Mouse (Mus musculus) inflammation-experienced regulatory T-cells, adult 6 months (primary cell): Measurements from ENCODE around the gene Gm3435. TPM values are rescaled to one million over a fixed set of nuclear protein-coding genes. Genes with fewer than 3 reads are reported as not detected.
"Not testable (repeated sequence)": the region's sequence is repeated elsewhere in the genome, so short reads cannot be mapped to it uniquely, and the experiment has no call there.

Source experiments
- ATAC-seq: one replicate; pipeline ENCODE4 v1.8.0; 2017
- polyA plus RNA-seq, 3 experiments: library from polyadenylated mRNA; unstranded; fragments of 100-300 nt; shearing (Covaris generic); gene quantifications; one replicate each; pipeline ENCODE4 v1.2.1; 2017

The Gm3435 gene
- polyA plus RNA-seq, result 10 to 100 TPM in 1 of 3 experiments, 1 to 10 TPM in 2; 5.0 to 12.9 (median 8.2) TPM

GRCm38 (mm10) chr17:15009706-15010413 lies at the start of gene Gm3435:
Gene Gm3435, plus strand, starts transcription at chr17:15010176.
- peak; percentile 92 for ATAC-seq

DNA sequence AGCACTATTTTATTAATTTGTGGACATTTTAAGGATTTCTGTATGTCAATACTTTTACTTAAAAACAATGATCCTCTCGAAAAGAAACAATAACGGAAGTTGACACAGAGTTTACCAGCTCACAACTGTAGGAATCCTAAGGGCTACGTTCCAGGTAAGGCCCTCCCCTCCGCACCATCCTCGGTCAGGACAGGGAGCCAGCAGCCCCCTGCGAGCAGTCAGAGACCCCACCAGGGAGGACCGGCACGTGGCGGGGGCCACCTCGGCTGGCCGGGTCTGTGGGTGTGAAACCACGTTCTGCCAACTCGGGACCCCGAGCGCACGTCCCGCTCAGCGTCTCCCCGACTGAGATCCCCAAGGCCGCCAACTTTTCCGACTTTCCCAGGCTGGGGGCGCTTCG lies 49.5 kb upstream of the Gm3435 start:
- peak; percentile 12 for ATAC-seq

GRCm38 (mm10) chr17:14960951-14961556 lies 48.9 kb upstream of the Gm3435 start, which contains the start of gene Phf10:
Gene Phf10, minus strand, starts transcription at chr17:14961273.
- ATAC-seq, result peak; percentile 66

GRCm38 (mm10) chr17:14961557-14962154 lies 48.3 kb upstream of the Gm3435 start:
- peak; percentile 57 for ATAC-seq

GRCm38 (mm10) chr17:14968373-14968913 lies 41.5 kb upstream of the Gm3435 start:
- ATAC-seq, result not testable (repeated sequence)

DNA sequence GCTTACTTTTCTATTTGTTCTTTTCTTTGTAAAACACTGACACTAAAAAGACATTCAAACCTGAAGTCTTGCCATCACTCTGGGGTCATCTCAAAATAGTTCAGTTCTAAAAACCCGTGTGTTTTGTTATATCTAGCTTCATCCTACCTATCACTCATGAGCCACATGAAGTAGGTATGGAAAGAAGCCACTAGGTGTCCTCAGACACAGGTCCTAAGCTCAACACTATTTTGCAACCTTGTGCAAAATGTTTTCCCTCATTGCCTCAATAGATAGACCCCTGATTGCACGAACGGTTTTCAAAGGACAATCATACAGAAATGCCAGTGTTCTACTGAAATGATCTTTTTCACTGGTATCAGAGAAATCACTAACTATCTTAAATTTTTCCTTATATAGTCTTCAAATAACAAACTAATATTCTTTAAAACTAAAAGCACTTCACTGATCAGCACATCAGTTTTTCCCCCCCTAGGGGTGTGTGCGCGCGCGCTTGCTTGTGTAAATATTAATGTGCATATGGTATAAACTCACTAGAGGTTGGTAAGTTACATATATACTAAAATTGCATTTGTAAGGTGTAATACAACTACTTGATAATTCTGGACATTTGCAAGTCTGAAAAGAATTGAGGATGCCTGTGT lies 32.1 kb upstream of the Gm3435 start:
- peak; percentile 73 for ATAC-seq

DNA sequence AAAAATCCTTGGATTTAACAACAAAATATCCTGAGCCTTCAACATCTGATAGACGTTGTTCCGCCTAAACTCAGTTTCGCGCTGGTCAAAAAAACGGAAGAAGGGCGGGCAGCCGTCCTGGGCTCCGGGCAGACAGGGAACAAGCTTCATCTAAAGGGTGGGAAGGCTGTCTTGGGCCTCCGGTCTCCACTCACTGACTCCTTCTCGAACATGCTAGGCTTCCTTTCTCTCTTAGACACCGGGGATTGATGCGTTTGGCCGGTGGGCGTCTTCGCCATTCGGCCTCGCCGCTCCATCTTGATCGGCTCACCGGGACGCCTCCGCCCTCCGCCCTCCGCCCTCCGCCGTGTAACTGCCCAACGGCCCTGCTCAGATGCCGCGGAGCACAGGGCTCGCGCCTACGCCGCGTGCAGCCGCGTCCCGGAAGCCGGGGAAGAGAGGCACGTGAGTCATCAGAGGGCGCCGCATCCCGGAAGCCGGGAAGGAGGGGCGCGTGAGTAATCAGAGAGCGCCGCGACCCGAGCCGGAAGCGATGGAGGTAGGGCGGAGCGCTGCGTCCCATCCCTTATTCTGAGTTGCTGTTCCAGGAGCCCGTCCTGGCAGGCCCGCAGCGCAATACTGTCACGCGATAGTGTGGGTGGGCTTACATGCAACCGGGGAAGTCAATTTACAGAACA lies 31.5 kb upstream of the Gm3435 start, which contains the start of the genes 9030025P20Rik and Gm3417:
Gene 9030025P20Rik, plus strand, starts transcription at position 107 of the 677 bp plus-strand sequence.
Gene Gm3417, minus strand, starts transcription at position 429 of the 677 bp plus-strand sequence.
- peak; percentile 93 for ATAC-seq

DNA sequence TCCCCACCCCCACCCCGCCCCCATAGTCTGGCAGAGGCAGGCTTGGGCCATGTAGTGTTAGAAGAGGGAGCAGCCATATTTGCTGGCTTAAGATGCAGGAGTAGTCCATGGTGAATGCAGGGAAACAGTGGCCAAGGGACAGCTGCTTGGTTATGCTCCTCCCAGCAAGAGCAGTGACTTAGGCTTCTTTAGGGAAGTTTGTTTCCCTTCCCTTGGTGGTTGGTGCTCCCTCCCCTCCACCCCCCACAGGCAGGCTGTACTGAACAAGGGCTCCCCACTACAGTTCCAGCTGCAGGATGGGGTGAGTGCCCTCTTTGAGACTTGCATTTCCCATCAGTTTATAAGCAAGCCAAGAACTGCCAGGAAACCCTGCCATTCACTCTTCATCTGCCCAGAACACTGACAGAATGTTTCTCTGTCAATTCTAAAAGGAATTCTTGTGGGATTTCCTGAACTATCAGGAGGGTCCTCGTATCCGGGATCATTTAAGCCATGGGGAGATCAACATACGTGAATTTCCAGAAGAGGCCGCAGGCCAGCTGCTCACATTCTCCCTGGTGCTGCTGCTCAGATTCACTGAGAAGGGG lies 19.8 kb upstream of the Gm3435 start:
- not testable (repeated sequence) for ATAC-seq

- peak; percentile 60 for ATAC-seq
Measured at GRCm38 (mm10) chr17:14992522-14993138, 17.3 kb upstream of the Gm3435 start.

- ATAC-seq, result peak; percentile 55
Measured at GRCm38 (mm10) chr17:14993139-14993832, 16.7 kb upstream of the Gm3435 start.

GRCm38 (mm10) chr17:14994140-14994539 lies 15.8 kb upstream of the Gm3435 start:
- ATAC-seq, result not testable (repeated sequence)

GRCm38 (mm10) chr17:15000047-15000446 lies 9.9 kb upstream of the Gm3435 start:
- not testable (repeated sequence) for ATAC-seq

GRCm38 (mm10) chr17:15009088-15009487 lies 888 bp upstream of the Gm3435 start:
- peak; percentile 70 for ATAC-seq

GRCm38 (mm10) chr17:15021503-15022220 lies 11.7 kb downstream of the Gm3435 start:
- not testable (repeated sequence) for ATAC-seq

DNA sequence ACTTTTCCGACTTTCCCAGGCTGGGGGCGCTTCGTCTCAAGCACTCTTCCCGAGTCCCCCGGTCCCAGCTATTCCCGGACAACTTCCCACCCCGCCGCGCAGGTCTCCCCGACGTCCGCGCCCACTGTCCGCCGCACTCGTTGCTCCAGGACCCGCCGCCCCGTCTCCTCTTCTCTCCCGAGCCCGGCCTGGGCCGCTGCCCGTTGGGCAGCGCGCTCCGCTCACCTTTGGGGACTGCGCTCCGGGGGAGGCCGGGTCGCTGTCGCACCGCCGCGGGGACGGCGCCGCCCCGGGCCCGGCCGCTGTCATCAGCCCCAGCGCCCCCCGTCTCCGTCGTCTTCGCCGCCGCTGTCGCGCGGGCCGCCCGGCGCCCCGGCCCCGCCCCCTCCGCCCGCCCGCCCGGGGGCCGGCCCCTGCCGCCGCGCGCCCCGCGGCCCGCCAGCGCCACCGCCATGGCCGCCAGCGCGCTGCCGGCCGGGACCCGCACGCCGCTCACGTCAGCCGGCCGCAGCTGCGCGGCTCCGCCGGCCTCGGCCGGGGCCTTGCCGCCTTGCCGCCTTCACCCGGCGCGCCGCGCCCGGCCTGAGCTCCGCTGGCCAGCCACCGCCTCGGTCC lies 14.0 kb downstream of the Gm3435 start:
- peak; percentile 66 for ATAC-seq

- peak; percentile 53 for ATAC-seq
Measured at GRCm38 (mm10) chr17:15024502-15025193, 14.7 kb downstream of the Gm3435 start.

- ATAC-seq, result not testable (repeated sequence)
Measured at GRCm38 (mm10) chr17:15025513-15025912, 15.5 kb downstream of the Gm3435 start.

DNA sequence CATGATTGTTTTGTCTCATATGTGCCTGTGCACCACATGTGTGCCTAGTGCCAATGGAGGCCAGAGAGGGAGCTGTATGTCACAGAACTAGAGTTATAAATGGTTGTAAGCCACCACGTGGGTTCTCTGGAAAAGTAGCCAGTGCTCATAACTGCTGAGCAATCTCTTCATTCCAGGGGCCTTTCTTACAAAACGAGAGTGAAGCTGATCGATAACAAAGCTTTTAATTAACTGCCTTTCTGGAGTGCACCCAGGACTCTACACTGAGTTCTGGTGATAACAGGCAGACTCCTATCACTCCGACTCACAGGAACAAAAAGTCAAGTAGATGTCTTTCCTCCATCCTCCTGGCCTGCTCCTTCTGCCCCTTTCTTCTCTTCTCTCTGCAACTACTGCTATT lies 21.4 kb downstream of the Gm3435 start:
- ATAC-seq, result not testable (repeated sequence)

GRCm38 (mm10) chr17:15040455-15040854 lies 30.5 kb downstream of the Gm3435 start:
- peak; percentile 71 for ATAC-seq
